Mouse (Mus musculus): ENCODE measurements around the gene Gm27029. TPM values are rescaled to one million over a fixed set of nuclear protein-coding genes. Genes with fewer than 3 reads are reported as not detected.
"Not testable (repeated sequence)": the region's sequence is repeated elsewhere in the genome, so short reads cannot be mapped to it uniquely, and the experiment has no call there.

The Gm27029 gene
- polyA plus RNA-seq (2012; ENCODE audit: insufficient read depth, insufficient read length, missing spikeins), result 7.1 and 9.8 TPM in 2 replicates

- H3K4me3 ChIP-seq (ENCODE audit: insufficient read depth, low read depth, low read length), result peak within 1 kb of the TSS; percentile 93
- H3K4me1 ChIP-seq (ENCODE audit: control insufficient read depth, insufficient read depth, insufficient read length, low read length), result peaks cover 8% of the 10 kb centered on the region
- peak within 1 kb of the TSS; percentile 73 for H3K27ac ChIP-seq (replicated peaks; ENCODE audit: low read depth, low read length)
Observed at GRCm38 (mm10) chr11:101424105-101424851, at the start of gene Gm27029. Gene Gm27029, minus strand, starts transcription at chr11:101424796.

GRCm38 (mm10) chr11:101474298-101474697 is 49.7 kb upstream of the Gm27029 start:
- no peak overlapping the region for H3K4me3 ChIP-seq (ENCODE audit: insufficient read depth, low read depth, low read length)
- H3K27ac ChIP-seq (replicated peaks; ENCODE audit: low read depth, low read length), result no peak overlapping the region

GRCm38 (mm10) chr11:101473686-101474085 is 49.1 kb upstream of the Gm27029 start:
- not testable (repeated sequence) for H3K4me3 ChIP-seq (ENCODE audit: insufficient read depth, low read depth, low read length); H3K27ac ChIP-seq (replicated peaks; ENCODE audit: low read depth, low read length); H3K4me1 ChIP-seq (ENCODE audit: control insufficient read depth, insufficient read depth, insufficient read length, low read length)

More at GRCm38 (mm10) chr11:101474298-101474697, 49.7 kb upstream of the Gm27029 start:
- H3K4me1 ChIP-seq (ENCODE audit: control insufficient read depth, insufficient read depth, insufficient read length, low read length), result no peaks in the 10 kb centered on the region

GRCm38 (mm10) chr11:101472336-101472735 is 47.7 kb upstream of the Gm27029 start:
- Histone ChIP-seq H3K27ac (replicated peaks; ENCODE audit: low read depth, low read length) (no peak overlapping the region), H3K4me3 (ENCODE audit: insufficient read depth, low read depth, low read length) (no peak overlapping the region)

GRCm38 (mm10) chr11:101471926-101472325 is 47.3 kb upstream of the Gm27029 start:
- no peaks in the 10 kb centered on the region for H3K4me1 ChIP-seq (ENCODE audit: control insufficient read depth, insufficient read depth, insufficient read length, low read length)
- no peak overlapping the region for H3K27ac ChIP-seq (replicated peaks; ENCODE audit: low read depth, low read length)
- H3K4me3 ChIP-seq (ENCODE audit: insufficient read depth, low read depth, low read length), result no peak overlapping the region

More at GRCm38 (mm10) chr11:101472336-101472735, 47.7 kb upstream of the Gm27029 start:
- H3K4me1 ChIP-seq (ENCODE audit: control insufficient read depth, insufficient read depth, insufficient read length, low read length), result no peaks in the 10 kb centered on the region

- Histone ChIP-seq H3K27ac (replicated peaks; ENCODE audit: low read depth, low read length) (no peak overlapping the region), H3K4me1 (ENCODE audit: control insufficient read depth, insufficient read depth, insufficient read length, low read length) (no peaks in the 10 kb centered on the region), H3K4me3 (ENCODE audit: insufficient read depth, low read depth, low read length) (no peak overlapping the region)
Observed at GRCm38 (mm10) chr11:101470206-101470605, 45.6 kb upstream of the Gm27029 start.

- peak overlapping the region; percentile 65; the same call in 1 of the 2 replicates for H3K4me3 ChIP-seq (ENCODE audit: insufficient read depth, low read depth, low read length)
- H3K4me1 ChIP-seq (ENCODE audit: control insufficient read depth, insufficient read depth, insufficient read length, low read length), result no peaks in the 10 kb centered on the region
- H3K27ac ChIP-seq (replicated peaks; ENCODE audit: low read depth, low read length), result no peak overlapping the region
Observed at GRCm38 (mm10) chr11:101469155-101469554, 44.6 kb upstream of the Gm27029 start.

GRCm38 (mm10) chr11:101468731-101469130 is 44.1 kb upstream of the Gm27029 start:
- peak overlapping the region; percentile 65 for H3K4me3 ChIP-seq (ENCODE audit: insufficient read depth, low read depth, low read length)

GRCm38 (mm10) chr11:101468263-101468688 is 43.7 kb upstream of the Gm27029 start:
- Histone ChIP-seq H3K27ac (replicated peaks; ENCODE audit: low read depth, low read length) (no peak overlapping the region), H3K4me1 (ENCODE audit: control insufficient read depth, insufficient read depth, insufficient read length, low read length) (peaks cover 5% of the 10 kb centered on the region; the same call in 1 of the 2 replicates), H3K4me3 (ENCODE audit: insufficient read depth, low read depth, low read length) (peak overlapping the region; percentile 65)

More at GRCm38 (mm10) chr11:101468731-101469130, 44.1 kb upstream of the Gm27029 start:
- Histone ChIP-seq H3K4me1 (ENCODE audit: control insufficient read depth, insufficient read depth, insufficient read length, low read length) (peaks cover 3% of the 10 kb centered on the region; the same call in 1 of the 2 replicates), H3K27ac (replicated peaks; ENCODE audit: low read depth, low read length) (no peak overlapping the region)

- Histone ChIP-seq H3K4me1 (ENCODE audit: control insufficient read depth, insufficient read depth, insufficient read length, low read length) (peaks cover 8% of the 10 kb centered on the region; the same call in 1 of the 2 replicates), H3K4me3 (ENCODE audit: insufficient read depth, low read depth, low read length) (peak overlapping the region; percentile 68), H3K27ac (replicated peaks; ENCODE audit: low read depth, low read length) (no peak overlapping the region)
Observed at GRCm38 (mm10) chr11:101467477-101468262, 43.1 kb upstream of the Gm27029 start.

GRCm38 (mm10) chr11:101466552-101466950 is 42.0 kb upstream of the Gm27029 start:
- not testable (repeated sequence) for H3K4me1 ChIP-seq (ENCODE audit: control insufficient read depth, insufficient read depth, insufficient read length, low read length); H3K27ac ChIP-seq (replicated peaks; ENCODE audit: low read depth, low read length)
- 0 out of 2 replicates have a peak overlapping the region, but pooled peaks have one; percentile 91 for H3K4me3 ChIP-seq (ENCODE audit: insufficient read depth, low read depth, low read length)

- Histone ChIP-seq H3K4me3 (ENCODE audit: insufficient read depth, low read depth, low read length) (peak within 1 kb of the TSS; percentile 91), H3K4me1 (ENCODE audit: control insufficient read depth, insufficient read depth, insufficient read length, low read length) (peaks cover 8% of the 10 kb centered on the region; the same call in 1 of the 2 replicates), H3K27ac (replicated peaks; ENCODE audit: low read depth, low read length) (peak within 1 kb of the TSS; percentile 88)
Observed at GRCm38 (mm10) chr11:101465869-101466551, 41.4 kb upstream of the Gm27029 start, which contains the start of gene Vat1. Gene Vat1, minus strand, starts transcription at chr11:101466230.

- Histone ChIP-seq H3K27ac (replicated peaks; ENCODE audit: low read depth, low read length) (peak overlapping the region; percentile 88), H3K4me1 (ENCODE audit: control insufficient read depth, insufficient read depth, insufficient read length, low read length) (peaks cover 8% of the 10 kb centered on the region; the same call in 1 of the 2 replicates), H3K4me3 (ENCODE audit: insufficient read depth, low read depth, low read length) (peak overlapping the region; percentile 91)
Observed at GRCm38 (mm10) chr11:101465101-101465868, 40.7 kb upstream of the Gm27029 start.

Data from brown adipose tissue, adult 24 weeks (tissue).